Mouse (Mus musculus) olfactory bulb, adult 2 months (tissue): ENCODE measurements around the gene Xpc. TPM values are rescaled to one million over a fixed set of nuclear protein-coding genes. Genes with fewer than 3 reads are reported as not detected.

Source experiments
- H3K27ac ChIP-seq: fragments of 200-500 bp; 2 replicates; pipeline ENCODE4 v1.5.1; 2012; ENCODE audit warnings: low read depth, low read length; ENCODE audit not compliant: insufficient read depth
- H3K4me1 ChIP-seq: fragments of 200-500 bp; 2 replicates; pipeline ENCODE4 v1.6.1; 2012; ENCODE audit warnings: low read length; ENCODE audit not compliant: control insufficient read depth, insufficient read depth
- H3K4me3 ChIP-seq: fragments of 200-500 bp; 2 replicates; pipeline ENCODE4 v1.5.1; 2012; ENCODE audit warnings: mild to moderate bottlenecking, low read depth, low read length, moderate library complexity; ENCODE audit not compliant: insufficient read depth
- CTCF ChIP-seq: fragments of 200-500 bp; IDR thresholded peaks from 2 replicates; pipeline ENCODE4 v1.5.1; 2012; ENCODE audit warnings: low read depth, mild to moderate bottlenecking, low read length, moderate library complexity; ENCODE audit not compliant: insufficient read depth
- POLR2A ChIP-seq: fragments of 200-500 bp; IDR thresholded peaks from 2 replicates; pipeline ENCODE4 v1.6.1; 2012; ENCODE audit warnings: mild to moderate bottlenecking, low read depth, low read length, moderate library complexity; ENCODE audit not compliant: insufficient read depth
- WGBS: fragments of 180-500 bp; shearing (Covaris S2); methylation state at CpG from one replicate; pipeline ENCODE4 v1.1.7; 2018; 5-methylcytosine and 5-hydroxymethylcytosine counted together
- polyA plus RNA-seq: library from polyadenylated mRNA; stranded (reverse); fragments of >200 nt; gene quantifications from 2 replicates; pipeline ENCODE4 v1.2.4, GENCODE M21; 2012; ENCODE audit warnings: low replicate concordance; ENCODE audit not compliant: missing spikeins, insufficient read depth, insufficient read length

Xpc gene
- polyA plus RNA-seq, 1 experiment: not detected

GRCm38 (mm10) chr6:91509326-91509725, 6.4 kb downstream of the Xpc start:
- 43% methylated on average over 7 of the region's 7 CpGs for WGBS

GRCm38 (mm10) chr6:91508041-91508440, 7.6 kb downstream of the Xpc start:
- Histone ChIP-seq H3K4me3 (no peak overlapping the region), H3K27ac (no peak overlapping the region), H3K4me1 (peaks cover 3% of the 10 kb centered on the region; the same call in 1 of the 2 replicates)
- 74% methylated on average over 3 of the region's 3 CpGs for WGBS
- no peak for TF ChIP-seq POLR2A
- TF ChIP-seq CTCF: no peak

More at GRCm38 (mm10) chr6:91509326-91509725, 6.4 kb downstream of the Xpc start:
- Histone ChIP-seq H3K4me1 (peaks cover 3% of the 10 kb centered on the region; the same call in 1 of the 2 replicates), H3K27ac (no peak overlapping the region), H3K4me3 (no peak overlapping the region)
- TF ChIP-seq POLR2A: no peak
- peak; percentile 62 for TF ChIP-seq CTCF

- no peak for TF ChIP-seq POLR2A
- no peak for TF ChIP-seq CTCF
- peaks cover 3% of the 10 kb centered on the region; the same call in 1 of the 2 replicates for H3K4me1 ChIP-seq
- WGBS: 94% methylated on average over 5 of the region's 5 CpGs
- H3K4me3 ChIP-seq: no peak overlapping the region
- no peak overlapping the region for H3K27ac ChIP-seq
These were observed 9.7 kb downstream of the Xpc start for GRCm38 (mm10) chr6:91506036-91506435.

- TF ChIP-seq CTCF (no peak), POLR2A (no peak)
- H3K4me3 ChIP-seq: no peak overlapping the region
- no peak overlapping the region for H3K27ac ChIP-seq
- no peaks in the 10 kb centered on the region for H3K4me1 ChIP-seq
- WGBS: 97% methylated on average over 1 of the region's 1 CpGs
These were observed 12.4 kb downstream of the Xpc start for GRCm38 (mm10) chr6:91503302-91503701.

- WGBS: 91% methylated on average over 8 of the region's 8 CpGs
- no peak for TF ChIP-seq POLR2A
- no peak for TF ChIP-seq CTCF
- Histone ChIP-seq H3K27ac (no peak overlapping the region), H3K4me3 (no peak overlapping the region), H3K4me1 (peaks cover 7% of the 10 kb centered on the region)
These were observed 21.2 kb downstream of the Xpc start for GRCm38 (mm10) chr6:91494526-91494925.

- H3K4me1 ChIP-seq: peaks cover 11% of the 10 kb centered on the region
- H3K27ac ChIP-seq: no peak overlapping the region
- TF ChIP-seq POLR2A: no peak
- TF ChIP-seq CTCF: no peak
- H3K4me3 ChIP-seq: no peak overlapping the region
- WGBS: 89% methylated on average over 10 of the region's 10 CpGs
These were observed 22.6 kb downstream of the Xpc start for GRCm38 (mm10) chr6:91493053-91493452.

GRCm38 (mm10) chr6:91491004-91491403, 24.7 kb downstream of the Xpc start:
- peaks cover 21% of the 10 kb centered on the region for H3K4me1 ChIP-seq
- no peak for TF ChIP-seq POLR2A
- no peak for TF ChIP-seq CTCF
- 0 out of 2 replicates have a peak overlapping the region, but pooled peaks have one; percentile 87 for H3K27ac ChIP-seq
- H3K4me3 ChIP-seq: no peak overlapping the region
- WGBS: 74% methylated on average over 6 of the region's 6 CpGs

- H3K27ac ChIP-seq: peak overlapping the region; percentile 87
- peaks cover 21% of the 10 kb centered on the region for H3K4me1 ChIP-seq
- WGBS: 46% methylated on average over 10 of the region's 10 CpGs
- TF ChIP-seq CTCF (no peak), POLR2A (no peak)
- H3K4me3 ChIP-seq: no peak overlapping the region
These were observed 25.8 kb downstream of the Xpc start for GRCm38 (mm10) chr6:91489872-91490271.

GRCm38 (mm10) chr6:91488496-91489212, 27.0 kb downstream of the Xpc start:
- no peak for TF ChIP-seq CTCF
- no peak for TF ChIP-seq POLR2A
- WGBS: 29% methylated on average over 9 of the region's 9 CpGs
- H3K4me3 ChIP-seq: no peak overlapping the region
- peaks cover 21% of the 10 kb centered on the region for H3K4me1 ChIP-seq
- peak overlapping the region; percentile 81 for H3K27ac ChIP-seq
